Mouse (Mus musculus) forebrain, embryonic 16.5 days (tissue): ENCODE measurements around the gene Awat2. TPM values are rescaled to one million over a fixed set of nuclear protein-coding genes. Genes with fewer than 3 reads are reported as not detected.

Experiments used
- ATAC-seq: fragments of 200-750 bp; cut with Nextera tagmentation; 2 replicates; pipeline ENCODE4 v1.8.0; 2017; ENCODE audit warnings: mild to moderate bottlenecking, moderate library complexity
- H3K27ac ChIP-seq: fragments of 300-500 bp; sonication (generic); 2 replicates; pipeline ENCODE4 v1.5.1; 2014; ENCODE audit warnings: low read length, control low read depth
- H3K27me3 ChIP-seq: fragments of 300-500 bp; sonication (generic); replicated peaks from 2 replicates; pipeline ENCODE4 v1.6.1; 2014; ENCODE audit warnings: low read length; ENCODE audit not compliant: control insufficient read depth, insufficient read depth
- H3K36me3 ChIP-seq: fragments of 300-500 bp; sonication (generic); 2 replicates; pipeline ENCODE4 v1.6.1; 2014; ENCODE audit not compliant: control insufficient read depth, insufficient read depth
- H3K4me1 ChIP-seq: fragments of 300-500 bp; sonication (generic); replicated peaks from 2 replicates; pipeline ENCODE4 v1.6.1; 2014; ENCODE audit warnings: low read length; ENCODE audit not compliant: control insufficient read depth, insufficient read depth
- H3K4me2 ChIP-seq: fragments of 300-500 bp; sonication (generic); 2 replicates; pipeline ENCODE4 v1.6.1; 2014; ENCODE audit warnings: mild to moderate bottlenecking, low read length, control low read depth
- H3K4me3 ChIP-seq: fragments of 300-500 bp; sonication (generic); replicated peaks from 2 replicates; pipeline ENCODE4 v1.5.1; 2014; ENCODE audit warnings: mild to moderate bottlenecking, low read length, control low read depth
- H3K9ac ChIP-seq: fragments of 300-500 bp; sonication (generic); replicated peaks from 2 replicates; pipeline ENCODE4 v1.6.1; 2014; ENCODE audit warnings: low read depth, low read length, control low read depth
- H3K9me3 ChIP-seq: fragments of 300-500 bp; sonication (generic); 2 replicates; pipeline ENCODE4 v1.6.1; 2016; ENCODE audit warnings: low read length; ENCODE audit not compliant: control insufficient read depth
- WGBS: fragments of 180-500 bp; shearing (Covaris S2); extraction: QIAGEN DNeasy Blood & Tissue Kit; methylation state at CpG from one replicate; pipeline ENCODE4 v1.1.7; 2014; 5-methylcytosine and 5-hydroxymethylcytosine counted together
- microRNA counts: library from miRNA; unstranded; fragments of <30 nt; microRNA quantifications from one replicate; lab custom pipeline; 2016
- microRNA-seq: library from miRNA; unstranded; fragments of <30 nt; microRNA quantifications from one replicate; pipeline ENCODE4, GENCODE M21; 2017
- polyA plus RNA-seq: library from polyadenylated mRNA; unstranded; fragments of >200 nt; fragmentation: Nextera tagmentation; extraction: Ambion mirVana; gene quantifications from 2 replicates; pipeline ENCODE4 v1.2.1, GENCODE M21; 2015

Gene Awat2
- polyA plus RNA-seq, 1 experiment from 2014 or later = 0.24 TPM

- ATAC-seq = no peak
- no peaks in the 10 kb centered on the region for H3K4me1 ChIP-seq
- no peak overlapping the region for H3K9ac ChIP-seq
- H3K36me3 ChIP-seq = no peaks in the 10 kb centered on the region
- no peak overlapping the region for H3K4me2 ChIP-seq
- no peaks in the 10 kb centered on the region for H3K27me3 ChIP-seq
- 89% methylated on average over 5 of the region's 5 CpGs for WGBS
- no peaks in the 10 kb centered on the region for H3K9me3 ChIP-seq
- H3K27ac ChIP-seq = no peak overlapping the region
- H3K4me3 ChIP-seq = no peak overlapping the region
Measured at GRCm38 (mm10) chrX:100401657-100402056, 40.9 kb downstream of the Awat2 start.

- Histone ChIP-seq H3K4me2 (no peak overlapping the region), H3K4me1 (no peaks in the 10 kb centered on the region), H3K9me3 (no peaks in the 10 kb centered on the region), H3K27me3 (no peaks in the 10 kb centered on the region), H3K27ac (no peak overlapping the region), H3K4me3 (no peak overlapping the region), H3K9ac (no peak overlapping the region), H3K36me3 (no peaks in the 10 kb centered on the region)
- no peak for ATAC-seq
Measured at GRCm38 (mm10) chrX:100400900-100401299, 41.6 kb downstream of the Awat2 start.

- Histone ChIP-seq H3K4me2 (no peak overlapping the region), H3K27ac (no peak overlapping the region), H3K4me3 (no peak overlapping the region), H3K36me3 (no peaks in the 10 kb centered on the region), H3K9ac (no peak overlapping the region), H3K4me1 (no peaks in the 10 kb centered on the region), H3K9me3 (no peaks in the 10 kb centered on the region), H3K27me3 (no peaks in the 10 kb centered on the region)
- ATAC-seq = no peak
- 79% methylated on average over 8 of the region's 8 CpGs for WGBS
Measured at GRCm38 (mm10) chrX:100395026-100395425, 47.5 kb downstream of the Awat2 start.

- Histone ChIP-seq H3K27me3 (no peaks in the 10 kb centered on the region), H3K4me3 (no peak overlapping the region), H3K27ac (no peak overlapping the region), H3K9me3 (no peaks in the 10 kb centered on the region), H3K4me2 (no peak overlapping the region), H3K4me1 (no peaks in the 10 kb centered on the region), H3K36me3 (no peaks in the 10 kb centered on the region), H3K9ac (no peak overlapping the region)
- WGBS = 68% methylated on average over 7 of the region's 7 CpGs
- no peak for ATAC-seq
Measured at GRCm38 (mm10) chrX:100394223-100394861, 48.2 kb downstream of the Awat2 start.

- Histone ChIP-seq H3K4me2 (no peak overlapping the region), H3K36me3 (no peaks in the 10 kb centered on the region), H3K9me3 (no peaks in the 10 kb centered on the region), H3K4me1 (no peaks in the 10 kb centered on the region), H3K27me3 (no peaks in the 10 kb centered on the region), H3K4me3 (no peak overlapping the region), H3K9ac (no peak overlapping the region), H3K27ac (no peak overlapping the region)
- WGBS = 30% methylated on average over 6 of the region's 6 CpGs
- ATAC-seq = peak; percentile 58; the same call in 1 of the 2 replicates
Measured at GRCm38 (mm10) chrX:100392304-100392703, 50.2 kb downstream of the Awat2 start.

GRCm38 (mm10) chrX:100389887-100390286, 52.6 kb downstream of the Awat2 start:
- Histone ChIP-seq H3K9ac (no peak overlapping the region), H3K4me3 (no peak overlapping the region), H3K36me3 (no peaks in the 10 kb centered on the region), H3K27me3 (no peaks in the 10 kb centered on the region), H3K4me2 (no peak overlapping the region), H3K4me1 (no peaks in the 10 kb centered on the region), H3K27ac (no peak overlapping the region), H3K9me3 (no peaks in the 10 kb centered on the region)
- peak; percentile 61; the same call in 1 of the 2 replicates for ATAC-seq
- WGBS = 80% methylated on average over 1 of the region's 1 CpGs

- no peak overlapping the region for H3K27ac ChIP-seq
- no peaks in the 10 kb centered on the region for H3K9me3 ChIP-seq
- WGBS = 92% methylated on average over 2 of the region's 2 CpGs
- no peak overlapping the region for H3K4me3 ChIP-seq
- no peaks in the 10 kb centered on the region for H3K36me3 ChIP-seq
- ATAC-seq = no peak
- no peak overlapping the region for H3K4me2 ChIP-seq
- H3K9ac ChIP-seq = no peak overlapping the region
- no peaks in the 10 kb centered on the region for H3K4me1 ChIP-seq
- 0 out of 2 replicates have a peak, but pooled peaks cover 3% of the 10 kb centered on the region for H3K27me3 ChIP-seq
Measured at GRCm38 (mm10) chrX:100356974-100357373, 85.5 kb downstream of the Awat2 start.

MicroRNAs within 50 kb of the gene (microRNA counts, 519-probe panel; counts per million panel counts)
- 2,582 counts per million, percentile 64 among the panel's probes with 10 or more counts for microRNA mmu-miR-676 (lab: Ali Mortazavi, UCI)

Small RNA genes lying within 50 kb of the gene (microRNA-seq; reads per million reads assigned to microRNA genes)
- gene Mir676 = 678 reads per million, percentile 75 among the genes with 10 or more reads in this experiment

Other genes with a start within 250 kb of the Awat2 start
- not detected in 2 replicates for gene Otud6a, start 13.7 kb downstream of the Awat2 start, polyA plus RNA-seq
- gene Igbp1, start 51.6 kb upstream of the Awat2 start, polyA plus RNA-seq = 26.4 and 28.9 TPM in 2 replicates
- gene Dgat2l6, start 82.1 kb upstream of the Awat2 start, polyA plus RNA-seq = not detected in 2 replicates
- gene Awat1, start 129.5 kb upstream of the Awat2 start, polyA plus RNA-seq = not detected in 2 replicates
- gene P2ry4, start 152.2 kb upstream of the Awat2 start, polyA plus RNA-seq = not detected in 2 replicates
- gene Arr3, start 162.8 kb upstream of the Awat2 start, polyA plus RNA-seq = not detected in 2 replicates
- 13.3 and 15.4 TPM in 2 replicates for gene Kif4, start 183.0 kb upstream of the Awat2 start, polyA plus RNA-seq
- 101 and 117 TPM in 2 replicates for gene Pdzd11, start 183.9 kb upstream of the Awat2 start, polyA plus RNA-seq